Mouse (Mus musculus): ENCODE measurements around the gene Plxdc1.
A peak's percentile ranks its signal among the peaks of the same experiment; 100 is the strongest.
"Not testable (repeated sequence)": the region's sequence is repeated elsewhere in the genome, so short reads cannot be mapped to it uniquely, and the experiment has no call there.

Gene Plxdc1

DNA sequence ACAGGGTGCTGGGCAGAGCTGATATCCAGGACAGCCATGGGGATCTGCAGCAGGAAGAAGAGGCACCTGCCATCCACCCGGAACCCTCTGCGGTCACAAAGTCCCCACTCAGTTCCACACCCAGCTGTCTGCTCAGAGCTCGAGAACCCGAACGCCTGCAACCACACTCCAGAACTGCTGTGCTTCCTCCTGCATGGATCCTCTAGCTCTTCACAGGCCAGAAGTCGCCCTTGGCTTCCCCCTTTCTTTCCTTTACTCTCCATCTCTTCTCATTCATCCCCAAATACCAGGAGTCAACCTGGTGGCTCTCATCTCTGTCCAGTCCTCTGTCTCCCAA, 32.3 kb downstream of the Plxdc1 start:
- DNase-seq = no peak

DNA sequence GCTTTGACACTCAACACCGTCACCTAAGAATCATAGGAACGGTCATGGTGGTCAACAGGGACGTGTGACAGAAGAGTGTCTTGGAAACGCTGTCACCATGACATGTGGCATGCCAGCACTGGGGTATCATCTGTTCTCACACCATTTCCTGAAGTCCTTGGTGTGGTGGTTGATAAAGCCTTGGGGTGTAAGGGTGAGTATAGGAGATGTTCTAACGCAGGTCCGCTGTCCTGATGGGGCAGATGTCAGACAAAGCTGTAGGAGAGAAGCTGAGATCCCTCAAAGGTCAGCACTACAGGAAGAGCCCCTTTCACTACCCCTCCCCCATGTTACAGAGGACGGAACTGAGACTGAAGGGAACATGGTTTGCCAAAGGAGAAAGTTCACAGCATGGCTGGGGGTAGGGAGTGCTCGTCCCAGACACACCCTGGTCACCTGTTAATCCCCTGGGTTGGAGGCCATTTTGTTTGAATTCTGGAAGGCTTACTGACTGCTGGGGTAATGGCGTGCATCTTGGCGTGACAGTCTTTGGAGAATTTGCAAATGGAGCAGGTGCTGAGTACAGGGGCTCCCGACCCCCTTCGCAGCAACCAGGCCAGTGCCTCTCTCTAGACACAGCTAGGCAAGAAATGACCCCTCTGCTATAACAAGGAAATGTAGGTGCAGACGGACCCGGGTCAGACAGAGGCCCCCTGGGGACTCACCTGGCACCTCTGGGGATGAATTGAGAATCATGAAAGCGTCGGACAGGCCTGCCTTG, 32.9 kb downstream of the Plxdc1 start:
- no peak for DNase-seq

DNA sequence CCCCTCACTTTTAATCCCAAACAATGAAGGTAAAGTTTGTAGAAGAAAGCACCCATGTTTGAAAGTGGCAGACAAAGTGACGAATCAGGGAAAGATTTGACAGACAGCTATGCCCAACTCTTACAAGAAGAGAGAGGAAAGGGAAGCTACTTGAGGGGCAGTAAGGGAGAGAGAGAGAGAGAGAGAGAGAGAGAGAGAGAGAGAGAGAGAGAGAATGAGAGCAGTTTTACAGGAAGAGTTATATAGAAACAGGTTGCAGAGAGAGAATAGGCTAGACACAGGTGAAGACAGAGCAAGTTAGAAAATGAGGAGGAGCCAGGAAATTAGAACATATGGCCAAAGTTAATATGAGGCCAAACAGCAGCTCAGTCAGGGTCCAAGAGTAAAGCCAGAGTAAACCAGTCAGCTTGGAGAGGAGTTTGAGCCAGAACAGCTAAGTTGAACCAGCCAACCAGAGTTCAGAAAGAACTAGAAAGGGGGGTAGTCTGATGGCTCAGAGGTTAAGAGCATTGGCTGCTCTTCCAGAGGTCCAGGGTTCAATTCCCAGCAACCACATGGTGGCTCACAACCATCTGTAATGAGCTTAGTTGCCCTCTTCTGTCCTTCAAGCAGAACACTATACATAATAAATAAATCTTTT, 33.8 kb downstream of the Plxdc1 start:
- no peak for DNase-seq

DNA sequence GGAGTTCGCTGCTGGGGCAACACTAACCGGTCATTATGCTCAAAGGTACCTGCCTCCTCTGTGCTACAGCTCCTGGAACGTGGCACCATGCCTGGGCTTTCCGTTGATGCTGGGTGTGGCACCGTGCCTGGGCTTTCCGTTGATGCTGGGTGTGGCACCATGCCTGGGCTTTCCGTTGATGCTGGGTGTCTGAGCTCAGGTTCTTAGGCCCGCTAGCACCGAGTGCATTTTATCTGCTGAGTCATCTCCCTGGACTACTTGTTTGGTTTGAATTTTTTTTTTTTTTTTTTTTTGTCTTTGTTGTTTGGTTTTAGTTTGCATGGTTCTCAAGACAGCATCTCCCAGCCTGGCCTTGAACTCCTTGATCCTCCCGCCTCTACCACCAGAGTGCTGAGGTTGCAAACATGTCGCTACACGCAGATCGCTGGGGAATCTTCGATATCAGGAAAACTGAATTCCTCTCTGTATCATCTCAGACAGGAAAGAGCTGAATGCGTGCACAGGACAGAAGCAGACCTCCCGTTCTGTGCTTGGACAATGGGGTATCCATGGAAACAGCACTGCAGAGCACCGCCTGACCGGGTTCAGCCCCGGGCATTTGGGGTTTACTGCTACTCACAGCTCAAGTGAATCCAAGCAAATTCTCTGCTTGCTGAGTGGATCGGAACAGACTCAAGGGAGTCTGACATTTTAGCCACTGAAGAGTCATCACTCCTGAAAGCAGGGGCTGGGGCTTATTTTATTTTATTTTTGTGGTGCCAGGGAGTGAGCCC, 36.4 kb downstream of the Plxdc1 start:
- DNase-seq = no peak

DNA sequence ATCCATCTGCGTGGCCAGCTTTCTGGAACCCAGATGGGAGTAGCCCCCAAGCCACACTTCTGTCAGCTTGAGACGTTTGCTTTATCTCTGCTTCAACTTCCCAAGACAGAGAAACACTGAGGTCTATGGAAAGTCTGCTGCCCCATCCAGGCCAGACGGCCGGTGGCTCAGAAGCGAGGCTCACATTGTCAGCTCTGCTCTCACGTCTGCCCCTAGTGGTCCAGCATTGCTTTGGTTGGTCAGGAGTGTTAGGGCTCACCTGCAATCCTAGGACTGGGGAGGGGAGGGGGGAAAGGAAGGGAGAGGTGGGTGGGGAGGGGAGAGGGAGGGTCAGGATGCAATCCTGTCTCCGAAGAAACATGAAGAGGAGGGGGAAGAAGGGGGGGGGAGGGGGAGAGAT, 38.8 kb downstream of the Plxdc1 start:
- DNase-seq = no peak

DNA sequence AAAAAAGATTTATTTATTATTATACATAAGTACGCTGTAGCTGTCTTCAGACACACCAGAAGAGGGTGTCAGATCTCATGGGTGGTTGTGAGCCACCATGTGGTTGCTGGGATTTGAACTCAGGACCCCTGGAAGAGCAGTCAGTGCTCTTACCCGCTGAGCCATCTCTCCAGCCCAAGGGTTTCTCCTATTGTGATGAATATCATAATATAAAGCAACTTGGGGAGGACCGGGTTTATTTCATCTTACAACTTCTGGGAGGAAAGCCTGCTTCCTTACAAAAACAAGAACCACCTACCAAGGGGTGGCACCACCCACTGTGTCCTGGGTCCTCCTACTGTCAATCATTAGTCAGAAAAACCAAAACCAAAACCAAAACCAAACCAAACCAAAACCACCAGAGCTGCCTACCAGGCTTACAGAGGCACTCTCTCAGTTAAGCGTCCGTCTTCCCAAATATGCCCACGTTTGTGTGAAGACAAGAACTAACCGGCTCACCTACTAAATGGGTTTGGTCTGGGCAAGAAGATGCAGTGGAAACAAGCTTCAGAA, 40.4 kb downstream of the Plxdc1 start:
- not testable (repeated sequence) for DNase-seq

DNA sequence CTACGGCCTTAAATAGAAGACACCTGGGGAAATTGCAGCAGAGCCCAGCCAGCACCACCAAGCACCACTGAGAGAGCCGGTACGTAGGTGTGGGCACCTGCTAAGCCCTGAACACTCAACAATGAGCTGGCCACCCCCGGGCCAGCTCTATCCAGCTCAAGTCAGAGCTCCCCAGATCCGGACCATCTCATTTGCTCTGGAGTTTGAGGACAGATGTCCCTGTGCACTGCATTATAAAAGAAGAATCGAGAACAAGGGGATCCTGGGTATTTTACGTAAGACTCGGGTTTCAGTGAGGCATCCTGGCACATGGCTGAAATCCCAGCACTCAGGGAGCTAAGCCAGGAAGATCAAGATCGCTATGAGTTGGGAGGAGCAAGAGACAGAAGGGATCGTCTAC, 41.2 kb downstream of the Plxdc1 start:
- DNase-seq = peak; percentile 72

DNA sequence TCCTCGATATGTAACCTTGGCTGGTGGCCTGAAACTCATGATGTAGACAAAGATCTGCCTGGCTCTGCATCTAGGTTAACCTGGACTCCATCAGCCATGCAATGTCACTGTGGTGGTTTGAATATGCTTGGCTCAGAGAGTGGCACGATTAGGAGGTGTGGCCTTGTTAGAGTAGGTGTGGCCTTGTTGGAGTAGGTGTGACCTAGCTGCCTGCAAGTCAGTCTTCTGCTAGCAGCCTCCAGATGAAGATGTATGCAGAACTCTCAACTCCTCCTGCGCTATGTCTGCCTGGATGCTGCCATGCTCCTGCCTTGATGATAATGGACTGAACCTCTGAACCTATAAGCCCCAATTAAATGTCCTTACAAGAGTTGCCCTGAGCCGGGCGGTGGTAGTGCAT, 43.0 kb downstream of the Plxdc1 start:
- DNase-seq = no peak

DNA sequence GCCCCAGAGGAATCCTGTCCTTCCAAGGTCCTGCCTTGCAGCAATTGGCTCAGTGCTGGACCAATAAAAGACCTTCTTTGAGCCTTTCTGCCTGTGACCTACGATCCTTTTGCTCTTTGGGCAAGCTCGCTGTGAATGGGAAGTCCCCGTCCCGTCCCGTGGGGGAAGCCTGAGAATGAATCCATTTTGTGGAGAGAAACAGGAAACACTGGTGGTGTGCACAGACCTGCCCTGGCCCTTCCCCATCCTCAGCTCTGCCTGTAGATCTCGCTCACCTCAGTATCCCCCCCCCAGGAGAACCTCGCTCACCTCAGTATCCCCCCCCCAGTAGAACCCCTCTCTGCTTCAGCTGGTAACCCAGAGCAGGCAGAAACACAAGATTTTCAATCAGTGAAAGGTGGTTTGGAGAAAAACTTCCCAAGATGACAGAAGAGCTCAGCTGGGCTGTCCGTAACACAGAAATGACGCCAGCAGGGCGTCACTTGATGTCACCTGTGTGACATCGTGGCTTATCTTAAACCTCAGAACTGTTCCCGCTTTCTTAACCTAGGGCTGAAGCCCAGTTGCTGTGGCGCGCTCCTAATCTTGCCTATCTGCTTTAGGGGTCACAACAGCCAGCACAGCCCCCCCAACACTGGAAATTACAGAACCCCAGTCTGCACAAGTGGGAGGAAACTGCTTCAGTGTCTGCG, 43.7 kb downstream of the Plxdc1 start:
- DNase-seq = no peak

DNA sequence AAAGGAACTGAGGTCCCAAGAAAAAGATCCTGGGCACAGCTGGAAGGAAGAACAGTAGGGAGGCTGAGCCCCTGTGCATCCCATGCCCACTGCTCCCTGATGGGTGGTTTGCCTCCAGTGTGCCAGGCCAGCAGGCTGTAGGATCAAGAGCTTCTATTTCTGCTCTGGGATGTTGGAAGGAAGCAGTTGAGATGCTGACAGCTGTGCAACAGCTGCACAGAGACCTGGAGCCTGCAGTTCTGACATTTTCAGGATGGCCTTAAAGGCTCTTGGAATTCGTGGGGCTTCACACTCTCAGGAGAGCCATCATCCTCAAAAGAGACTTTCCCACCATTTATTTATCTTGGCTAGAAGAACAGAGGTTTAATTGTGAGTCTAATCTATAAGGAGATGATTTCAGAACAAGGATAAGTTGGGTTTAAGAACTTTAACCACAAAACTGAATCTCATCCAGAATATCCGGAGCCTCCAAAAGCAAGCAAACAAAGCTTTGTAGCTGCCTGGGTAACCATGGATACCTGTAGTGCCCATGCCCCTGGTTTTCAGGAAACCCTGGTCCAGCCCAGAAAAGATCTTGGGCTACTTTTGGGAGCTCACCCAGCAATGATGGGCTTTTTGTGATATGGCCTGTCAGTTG, 48.7 kb downstream of the Plxdc1 start:
- no peak for DNase-seq

DNA sequence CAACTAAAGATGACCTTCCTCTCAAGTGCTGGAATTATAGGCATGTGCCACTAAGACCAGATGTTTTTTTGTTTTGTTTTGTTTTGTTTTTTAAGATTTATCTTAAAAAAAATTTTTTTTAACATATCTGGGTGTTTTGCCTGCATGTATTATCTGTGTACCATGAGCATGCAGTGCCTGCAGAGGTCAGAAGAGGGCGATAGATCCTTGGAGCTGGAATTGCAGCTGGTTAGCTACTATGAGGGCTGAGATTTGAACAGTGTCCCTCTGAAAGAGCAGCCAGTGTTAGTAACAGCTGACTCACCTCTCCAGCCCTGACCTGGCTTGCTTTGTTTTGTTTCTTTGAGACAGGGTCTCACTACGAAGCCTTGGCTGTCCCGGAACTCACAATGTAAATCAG, 49.5 kb downstream of the Plxdc1 start:
- no peak for DNase-seq

DNA sequence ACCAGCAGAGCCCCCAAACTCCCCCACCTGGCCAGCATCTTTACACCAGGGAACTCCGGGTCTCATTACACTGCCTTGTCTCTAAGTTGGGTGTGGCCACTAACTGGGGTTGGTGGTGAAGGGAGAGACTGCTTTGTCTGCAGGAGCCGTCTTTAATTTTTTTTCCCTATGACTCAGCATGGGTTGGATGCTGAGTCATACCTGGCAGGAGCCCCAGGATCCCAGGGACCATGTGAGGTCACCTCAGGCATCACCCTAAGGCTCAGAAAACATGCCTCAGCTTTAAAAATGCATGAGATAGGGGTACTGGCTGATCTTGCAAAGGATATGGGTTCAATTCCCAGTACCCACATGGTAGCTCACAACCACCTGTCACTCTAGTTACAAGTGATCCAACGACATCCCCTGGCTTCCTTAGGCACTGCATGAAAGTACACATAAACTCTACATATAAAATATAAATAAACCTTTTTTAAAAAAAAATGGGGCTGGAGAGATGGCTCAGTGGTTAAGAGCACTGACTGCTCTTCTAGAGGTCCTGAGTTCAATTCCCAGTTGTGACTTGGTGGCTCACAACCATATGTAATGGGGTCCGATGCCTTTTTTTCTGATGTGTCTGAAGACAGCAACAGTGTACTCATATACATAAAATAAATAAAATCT, 50.2 kb downstream of the Plxdc1 start:
- DNase-seq = no peak

DNA sequence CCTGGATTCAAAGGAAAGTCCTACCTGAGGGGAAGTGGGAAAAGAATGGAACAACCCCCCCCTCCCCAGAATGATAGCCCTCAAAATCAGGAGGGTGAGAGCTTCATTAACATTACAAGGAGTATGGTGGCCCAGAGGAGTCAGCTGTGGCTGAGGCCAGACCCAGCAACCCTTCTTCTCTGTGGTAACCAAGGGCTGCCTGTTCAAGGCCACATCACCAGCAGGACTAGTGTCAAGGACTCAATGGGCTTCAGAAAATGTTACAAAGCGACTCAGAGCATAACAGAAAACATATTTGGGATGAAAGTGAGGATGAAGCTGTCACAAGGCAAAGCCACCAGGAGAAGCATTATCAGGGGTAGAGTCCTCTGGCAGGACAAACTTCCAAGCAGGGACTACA, 52.7 kb downstream of the Plxdc1 start:
- DNase-seq = no peak

DNA sequence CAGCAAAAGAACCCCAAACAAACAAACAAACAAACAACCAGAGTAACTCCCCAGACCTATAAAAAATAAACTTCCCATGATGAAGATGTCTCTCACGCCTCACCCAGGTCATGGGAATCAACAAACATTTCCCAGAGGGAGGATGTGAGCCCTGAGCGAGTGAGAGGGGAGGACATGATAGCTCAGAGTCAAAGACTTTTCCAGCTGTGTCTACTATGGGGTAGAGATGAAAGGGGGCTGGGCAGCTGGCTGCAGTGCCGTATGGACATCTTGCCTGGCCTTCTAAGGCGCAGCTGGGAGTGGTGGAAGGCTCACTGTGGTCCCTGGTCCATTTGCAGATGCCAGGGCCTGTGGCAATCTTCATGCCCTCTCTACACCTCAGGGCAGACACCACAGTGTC, 57.3 kb downstream of the Plxdc1 start:
- no peak for DNase-seq

DNA sequence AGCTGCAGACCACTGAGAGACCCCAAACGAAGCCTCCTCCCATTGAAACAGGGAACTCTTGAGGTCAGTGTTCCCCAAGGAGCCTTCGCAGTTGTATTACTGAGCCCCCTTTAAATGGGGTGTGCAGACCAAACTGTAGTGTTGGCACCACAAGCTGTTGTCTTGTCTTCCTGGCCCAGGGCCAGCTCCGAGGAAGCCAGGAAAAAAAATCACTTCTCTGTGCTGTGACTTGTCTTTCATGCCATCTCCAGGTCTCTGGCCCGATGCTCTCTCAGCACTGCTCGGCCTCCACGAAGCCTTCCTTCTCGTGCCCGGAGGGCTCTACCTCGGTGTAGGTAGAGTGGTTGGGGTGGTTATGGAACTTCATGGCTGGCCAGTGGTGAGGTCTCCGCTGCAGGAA, 62.0 kb downstream of the Plxdc1 start:
- no peak for DNase-seq

DNA sequence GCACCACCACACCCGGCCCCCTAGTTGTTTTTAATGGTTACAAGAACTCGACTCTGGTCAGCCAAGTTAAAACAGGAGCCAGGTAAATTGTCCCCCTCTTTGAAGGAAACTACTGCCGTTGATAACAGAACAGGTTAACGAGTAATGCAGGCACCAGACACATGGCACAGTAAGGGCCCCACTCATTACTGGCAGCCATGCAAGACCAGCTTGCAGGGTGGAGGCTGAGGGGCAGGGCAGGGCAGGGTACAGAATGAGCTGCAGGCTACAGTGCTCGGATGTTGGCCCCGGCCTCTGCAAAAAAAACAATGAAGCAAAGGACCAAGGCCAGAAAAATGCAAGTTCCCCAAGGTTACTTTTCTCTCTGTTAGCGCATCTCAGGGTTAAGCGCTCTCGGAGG, 62.6 kb downstream of the Plxdc1 start:
- no peak for DNase-seq

DNA sequence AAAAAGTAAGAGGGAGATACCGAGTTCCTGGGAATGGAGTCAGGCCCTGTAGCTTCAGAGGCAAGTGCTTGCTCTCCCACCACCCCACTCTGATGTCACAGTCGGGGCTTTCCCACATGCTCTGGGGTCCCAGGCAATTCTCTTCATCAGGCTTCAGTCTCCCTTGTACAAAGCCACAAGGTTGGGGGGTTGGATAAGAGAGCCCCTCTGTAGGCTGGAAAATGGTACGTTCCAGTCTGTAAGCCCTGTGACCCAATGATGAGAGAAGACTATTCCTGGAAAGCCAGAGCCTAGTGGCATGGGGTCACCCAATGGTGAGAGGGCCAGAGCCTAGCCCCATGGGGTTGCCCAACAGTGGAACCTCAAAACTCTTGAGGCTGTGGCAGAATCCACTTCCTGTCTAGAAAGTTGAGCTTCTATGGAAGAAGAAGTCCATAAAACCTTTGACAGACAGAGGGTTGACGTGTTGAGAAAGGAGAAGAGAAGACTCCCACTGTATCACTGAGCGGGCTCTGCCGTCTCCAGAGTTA, 70.2 kb downstream of the Plxdc1 start:
- DNase-seq = no peak

DNA sequence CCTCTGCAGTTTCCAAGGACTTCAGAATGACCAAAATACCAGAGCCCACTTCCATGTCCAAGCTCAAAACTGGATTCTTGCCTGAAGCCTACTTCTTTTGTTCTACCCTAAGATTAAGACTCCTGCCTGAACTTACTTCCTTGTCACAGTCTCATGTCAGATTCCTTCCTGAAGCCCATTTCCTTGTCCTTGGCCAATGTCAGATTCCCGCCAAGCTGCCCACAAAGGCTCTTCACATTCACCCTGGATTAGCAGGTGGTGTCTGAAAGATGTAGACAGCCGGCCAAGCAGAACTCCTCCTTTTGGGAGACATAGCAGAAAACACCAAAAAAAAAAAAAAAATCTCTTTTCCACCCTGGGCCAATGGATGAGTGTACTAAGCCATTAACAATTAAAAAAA, 70.8 kb downstream of the Plxdc1 start:
- no peak for DNase-seq

DNA sequence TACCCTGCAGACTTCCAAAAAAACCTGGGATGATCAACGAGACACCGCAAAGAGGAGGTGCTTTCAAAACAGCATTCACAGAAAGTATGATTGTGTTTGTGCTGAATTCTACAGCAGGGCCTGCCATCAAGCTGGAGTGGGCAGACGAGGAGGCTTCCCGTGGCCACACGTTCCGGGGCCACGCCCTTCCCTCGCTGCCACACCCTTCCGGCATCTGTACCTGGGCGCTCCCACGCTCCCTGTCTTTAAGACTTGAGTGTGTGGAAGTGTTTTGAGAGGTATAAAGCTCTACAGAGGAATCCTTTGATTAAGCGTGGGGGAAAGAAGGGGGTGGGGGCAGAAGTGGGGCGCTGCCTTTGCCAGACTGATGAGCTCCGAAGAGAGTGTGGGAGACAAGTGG, 73.1 kb downstream of the Plxdc1 start:
- DNase-seq = no peak

DNA sequence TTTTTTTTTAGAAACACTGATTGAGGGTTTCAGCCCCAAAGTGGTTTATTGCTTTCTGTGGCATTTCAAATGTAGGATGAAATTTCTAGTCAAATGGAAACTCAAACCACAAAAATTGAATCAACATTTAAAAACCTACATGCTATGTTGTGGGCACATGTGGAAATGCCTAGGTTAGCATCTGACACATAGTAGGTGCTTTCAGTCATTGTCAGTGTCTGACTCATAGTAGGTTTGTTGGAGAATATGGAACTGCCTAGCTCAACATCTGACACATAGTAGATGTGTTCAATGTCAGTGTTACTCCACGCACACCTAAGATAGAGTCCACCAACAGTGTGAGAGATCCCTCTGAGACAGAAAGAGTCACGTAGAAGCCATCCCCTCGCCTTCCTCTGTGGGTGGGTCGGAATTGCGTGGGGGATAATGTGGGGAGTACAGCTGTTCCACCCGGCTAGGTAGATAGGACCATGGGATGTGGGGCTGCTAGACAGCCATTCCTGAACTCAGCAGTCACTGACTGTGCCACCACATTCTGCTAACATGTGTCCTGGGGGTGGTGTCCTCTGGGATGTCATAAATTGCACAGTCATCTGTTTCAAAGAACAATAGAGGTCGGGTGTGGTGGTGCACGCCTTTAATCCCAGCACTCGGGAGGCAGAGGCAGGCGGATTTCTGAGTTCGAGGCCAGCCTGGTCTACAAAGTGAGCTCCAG, 77.5 kb downstream of the Plxdc1 start:
- DNase-seq = no peak

DNA sequence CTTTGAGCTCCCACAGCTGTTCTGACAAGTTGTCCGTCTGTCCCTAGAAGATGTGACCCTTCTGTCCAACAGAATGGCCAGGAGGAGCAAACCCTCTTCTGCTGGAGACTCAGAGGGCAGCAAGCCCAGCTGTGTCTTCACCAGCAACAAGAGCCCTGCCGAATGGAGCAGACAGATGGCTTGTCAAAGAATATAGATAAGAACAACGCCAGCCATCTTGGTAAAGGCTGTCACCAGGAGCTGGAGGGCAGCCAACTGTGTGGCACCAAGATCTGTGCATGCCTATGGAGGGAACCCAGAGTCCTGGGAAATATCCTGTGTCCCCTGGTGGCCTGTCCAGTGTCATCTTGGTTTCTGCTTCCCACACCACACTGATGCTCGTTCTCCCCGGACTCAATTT, 78.3 kb downstream of the Plxdc1 start:
- no peak for DNase-seq
